Mouse (Mus musculus) heart, embryonic 15.5 days (tissue): Measurements from ENCODE around the gene Atp6v0a4. TPM values are rescaled to one million over a fixed set of nuclear protein-coding genes. Genes with fewer than 3 reads are reported as not detected.

Experiments used
- ATAC-seq: fragments of 200-750 bp; cut with Nextera tagmentation; replicated peaks from 2 replicates; pipeline ENCODE4 v1.8.0; 2017; ENCODE audit warnings: low read depth, moderate TSS enrichment; ENCODE audit not compliant: insufficient number of reproducible peaks, insufficient read depth, low FRiP score
- H3K27ac ChIP-seq: fragments of 300-500 bp; sonication (generic); 2 replicates; pipeline ENCODE4 v1.5.1; 2015; ENCODE audit warnings: mild to moderate bottlenecking, inconsistent platforms
- H3K27me3 ChIP-seq: fragments of 300-500 bp; sonication (generic); 2 replicates; pipeline ENCODE4 v1.6.1; 2015; ENCODE audit warnings: inconsistent platforms
- H3K36me3 ChIP-seq: fragments of 300-500 bp; sonication (generic); 2 replicates; pipeline ENCODE4 v1.6.1; 2015; ENCODE audit warnings: mild to moderate bottlenecking, inconsistent platforms
- H3K4me1 ChIP-seq: fragments of 300-500 bp; sonication (generic); replicated peaks from 2 replicates; pipeline ENCODE4 v1.6.1; 2015; ENCODE audit warnings: inconsistent platforms
- H3K4me2 ChIP-seq: fragments of 300-500 bp; sonication (generic); 2 replicates; pipeline ENCODE4 v1.6.1; 2015; ENCODE audit warnings: inconsistent platforms, mild to moderate bottlenecking, moderate library complexity
- H3K4me3 ChIP-seq: fragments of 300-500 bp; sonication (generic); 2 replicates; pipeline ENCODE4 v1.5.1; 2015; ENCODE audit warnings: mild to moderate bottlenecking, inconsistent platforms
- H3K9ac ChIP-seq: fragments of 300-500 bp; sonication (generic); 2 replicates; pipeline ENCODE4 v1.6.1; 2015; ENCODE audit warnings: mild to moderate bottlenecking, inconsistent platforms
- H3K9me3 ChIP-seq: fragments of 300-500 bp; sonication (generic); replicated peaks from 2 replicates; pipeline ENCODE4 v1.6.1; 2016; ENCODE audit warnings: inconsistent platforms
- WGBS: fragments of 180-500 bp; shearing (Covaris S2); methylation state at CpG from one replicate; pipeline ENCODE4 v1.1.7; 2015; ENCODE audit warnings: mixed read lengths; 5-methylcytosine and 5-hydroxymethylcytosine counted together
- polyA plus RNA-seq: library from polyadenylated mRNA; unstranded; fragments of >200 nt; fragmentation: Nextera tagmentation; extraction: Ambion mirVana; gene quantifications from 2 replicates; pipeline ENCODE4 v1.2.1, GENCODE M21; 2015

Gene Atp6v0a4
- polyA plus RNA-seq, 1 experiment from 2014 or later: 0.69 TPM

DNA sequence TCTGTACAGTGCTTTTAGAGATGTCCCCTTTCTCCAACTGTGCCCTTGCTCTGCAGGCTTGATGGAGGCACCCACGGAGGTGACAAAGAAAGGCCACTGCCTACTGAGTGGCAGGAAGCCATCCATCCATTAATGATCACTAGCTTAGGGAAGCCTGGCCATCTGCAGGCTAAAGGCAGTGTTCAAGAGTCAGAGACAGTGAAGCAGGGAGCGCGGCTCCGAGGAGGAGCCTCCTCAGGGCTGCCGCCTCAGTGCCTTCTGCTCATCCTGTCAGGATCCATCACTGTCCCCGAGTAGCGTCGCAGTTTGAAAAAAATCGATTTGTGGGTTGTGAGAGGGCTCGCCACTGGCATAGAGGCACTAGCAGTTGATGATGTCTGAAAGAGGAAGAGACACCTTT is 24.2 kb upstream of the Atp6v0a4 start:
- no peak overlapping the region for H3K9ac ChIP-seq
- WGBS: 84% methylated on average over 10 of the region's 10 CpGs
- no peak for ATAC-seq
- peaks cover 17% of the 10 kb centered on the region for H3K4me1 ChIP-seq
- H3K27me3 ChIP-seq: no peaks in the 10 kb centered on the region
- no peaks in the 10 kb centered on the region; the same call in 1 of the 2 replicates for H3K36me3 ChIP-seq
- no peak overlapping the region for H3K4me3 ChIP-seq
- H3K27ac ChIP-seq: no peak overlapping the region
- H3K4me2 ChIP-seq: no peak overlapping the region
- no peaks in the 10 kb centered on the region for H3K9me3 ChIP-seq

- no peak overlapping the region for H3K9ac ChIP-seq
- no peaks in the 10 kb centered on the region; the same call in 1 of the 2 replicates for H3K36me3 ChIP-seq
- no peak for ATAC-seq
- H3K27ac ChIP-seq: no peak overlapping the region
- no peak overlapping the region for H3K4me2 ChIP-seq
- no peak overlapping the region for H3K4me3 ChIP-seq
- no peaks in the 10 kb centered on the region for H3K9me3 ChIP-seq
- 87% methylated on average over 5 of the region's 5 CpGs for WGBS
- no peaks in the 10 kb centered on the region for H3K27me3 ChIP-seq
- peaks cover 11% of the 10 kb centered on the region for H3K4me1 ChIP-seq
Measured at GRCm38 (mm10) chr6:38147301-38147700, 22.9 kb upstream of the Atp6v0a4 start.

DNA sequence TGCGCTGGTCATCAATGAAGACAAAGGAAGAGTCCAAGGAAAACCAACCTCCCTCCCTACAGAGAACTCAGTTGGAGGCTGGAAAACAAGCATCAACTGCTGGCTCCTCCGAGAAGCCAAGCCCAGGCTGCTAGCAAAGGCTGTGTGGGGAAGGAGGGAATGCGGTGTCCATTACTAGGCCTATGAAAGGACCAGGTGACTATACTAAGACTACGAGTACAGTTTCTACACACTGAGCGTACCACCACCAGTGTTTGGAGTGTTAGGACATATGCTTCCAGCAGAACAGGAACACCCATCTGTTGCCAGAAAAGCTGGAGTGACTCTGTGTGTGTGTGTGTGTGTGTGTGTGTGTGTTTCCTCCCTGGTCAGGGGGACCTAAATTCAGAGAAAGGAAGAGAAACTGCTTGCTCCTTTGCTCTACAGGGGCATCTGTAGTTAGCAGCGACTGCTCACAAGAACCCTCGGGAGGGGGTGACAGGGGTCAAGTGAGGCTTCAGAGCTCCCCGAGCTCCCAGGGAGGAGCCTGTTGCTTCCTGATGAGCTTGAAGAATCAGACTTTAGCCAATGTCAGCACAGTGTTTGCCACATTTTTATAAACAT is 21.2 kb upstream of the Atp6v0a4 start:
- no peak for ATAC-seq
- WGBS: 65% methylated on average over 8 of the region's 8 CpGs

DNA sequence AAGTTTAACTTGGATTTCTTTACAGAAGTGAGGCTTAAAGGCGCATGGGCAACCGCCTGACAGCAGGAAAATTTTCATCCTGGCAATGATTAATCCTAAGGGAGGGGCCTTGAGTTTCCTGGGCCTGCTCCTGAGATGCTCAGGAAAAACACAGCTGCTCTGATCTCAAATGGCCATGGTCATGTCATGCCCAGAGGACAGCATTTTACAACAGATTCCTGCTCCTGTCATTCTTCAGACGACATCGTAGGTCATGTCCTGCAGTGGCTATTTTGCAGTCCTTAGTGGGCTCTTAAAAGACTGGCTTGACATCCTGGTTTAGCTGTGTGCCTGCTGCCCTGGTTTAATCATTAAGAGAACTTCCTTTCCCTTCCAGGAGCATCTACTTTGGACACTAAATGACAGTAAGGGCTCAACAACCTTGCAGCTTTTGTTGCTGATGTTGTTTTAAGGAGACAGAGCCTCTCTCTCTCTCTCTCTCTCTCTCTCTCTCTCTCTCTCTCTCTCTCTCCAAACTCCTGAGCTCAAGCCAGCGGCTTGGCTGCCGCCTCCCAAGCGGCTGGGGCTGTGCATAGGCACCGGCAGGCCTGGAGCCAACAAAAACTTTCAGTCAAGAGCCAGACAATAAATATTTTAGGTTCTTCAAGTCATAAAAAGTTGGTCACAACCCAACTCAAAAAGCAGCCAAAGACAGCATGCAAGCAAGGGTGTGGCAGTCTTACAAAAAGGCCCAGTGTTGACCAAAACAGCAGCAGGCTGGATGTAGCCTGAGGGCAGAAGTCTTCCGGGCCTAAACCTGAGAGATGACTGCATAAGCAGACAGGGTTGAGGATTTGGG is 20.0 kb upstream of the Atp6v0a4 start:
- Histone ChIP-seq H3K27ac (peak overlapping the region; percentile 56), H3K9ac (no peak overlapping the region), H3K36me3 (no peaks in the 10 kb centered on the region; the same call in 1 of the 2 replicates), H3K4me2 (no peak overlapping the region), H3K9me3 (no peaks in the 10 kb centered on the region), H3K27me3 (no peaks in the 10 kb centered on the region), H3K4me3 (no peak overlapping the region), H3K4me1 (peaks cover 7% of the 10 kb centered on the region)
- peak; percentile 40; the same call in 1 of the 2 replicates for ATAC-seq
- 45% methylated on average over 9 of the region's 9 CpGs for WGBS

More for the DNA sequence above, 21.2 kb upstream of the Atp6v0a4 start:
- H3K27ac ChIP-seq: peak overlapping the region; percentile 56
- peaks cover 7% of the 10 kb centered on the region for H3K4me1 ChIP-seq
- no peaks in the 10 kb centered on the region; the same call in 1 of the 2 replicates for H3K36me3 ChIP-seq
- no peak overlapping the region for H3K4me3 ChIP-seq
- H3K4me2 ChIP-seq: no peak overlapping the region
- no peak overlapping the region for H3K9ac ChIP-seq
- H3K27me3 ChIP-seq: no peaks in the 10 kb centered on the region
- H3K9me3 ChIP-seq: no peaks in the 10 kb centered on the region

DNA sequence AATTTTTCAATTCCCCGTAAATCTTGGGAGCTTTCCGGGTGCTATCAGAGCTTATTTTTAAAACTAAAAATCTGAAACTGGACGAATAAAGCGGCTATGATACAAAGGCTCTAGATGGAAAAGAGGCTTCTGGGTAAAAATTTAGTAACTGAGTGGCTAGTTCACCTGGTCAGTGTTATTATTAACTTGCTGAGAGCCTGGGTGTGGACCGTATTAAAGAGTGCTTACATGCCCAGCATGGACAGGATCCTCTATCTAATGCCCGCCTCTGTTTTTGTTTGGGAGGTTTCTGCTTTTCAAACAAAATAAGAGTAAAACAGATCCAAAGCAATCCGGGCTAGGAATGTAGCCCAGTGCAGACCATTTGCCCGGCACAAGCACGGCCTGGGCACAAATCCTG is 16.0 kb upstream of the Atp6v0a4 start:
- peaks cover 6% of the 10 kb centered on the region for H3K4me1 ChIP-seq
- no peaks in the 10 kb centered on the region for H3K27me3 ChIP-seq
- no peak overlapping the region for H3K4me3 ChIP-seq
- peaks cover 5% of the 10 kb centered on the region; the same call in 1 of the 2 replicates for H3K36me3 ChIP-seq
- no peaks in the 10 kb centered on the region for H3K9me3 ChIP-seq
- H3K9ac ChIP-seq: no peak overlapping the region
- no peak for ATAC-seq
- no peak overlapping the region for H3K4me2 ChIP-seq
- no peak overlapping the region for H3K27ac ChIP-seq
- 90% methylated on average over 9 of the region's 9 CpGs for WGBS

- Histone ChIP-seq H3K4me1 (peaks cover under 1% of the 10 kb centered on the region; the same call in 1 of the 2 replicates), H3K4me3 (no peak overlapping the region), H3K9me3 (no peaks in the 10 kb centered on the region), H3K27ac (no peak overlapping the region), H3K9ac (no peak overlapping the region), H3K36me3 (peaks cover 5% of the 10 kb centered on the region; the same call in 1 of the 2 replicates), H3K27me3 (no peaks in the 10 kb centered on the region), H3K4me2 (no peak overlapping the region)
- 79% methylated on average over 3 of the region's 3 CpGs for WGBS
- no peak for ATAC-seq
Measured at GRCm38 (mm10) chr6:38139086-38139485, 14.7 kb upstream of the Atp6v0a4 start.

GRCm38 (mm10) chr6:38134806-38135559 is 10.6 kb upstream of the Atp6v0a4 start:
- no peak for ATAC-seq
- H3K27ac ChIP-seq: no peak overlapping the region

DNA sequence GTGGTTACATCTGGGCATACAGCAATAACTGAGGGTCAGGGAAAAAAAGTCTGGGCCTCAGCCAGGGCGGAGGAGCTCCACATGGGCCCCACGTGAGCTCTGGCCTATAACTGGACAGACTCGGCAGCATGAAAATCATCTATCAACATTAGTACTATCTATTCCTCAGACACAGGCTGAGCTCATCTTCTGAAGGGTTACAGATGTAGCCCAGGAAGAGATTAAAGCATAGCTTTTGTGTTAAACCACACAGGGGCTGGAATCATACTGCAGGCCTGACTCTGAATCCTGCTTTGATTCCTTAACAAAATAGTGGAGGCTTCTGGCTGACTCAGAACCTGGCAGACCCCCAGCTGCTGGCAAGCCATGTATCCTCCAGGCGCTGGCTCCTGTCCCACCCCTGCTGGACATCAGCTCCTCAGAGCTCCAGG is 7.4 kb upstream of the Atp6v0a4 start:
- Histone ChIP-seq H3K36me3 (peaks cover 5% of the 10 kb centered on the region; the same call in 1 of the 2 replicates), H3K27me3 (no peaks in the 10 kb centered on the region), H3K9ac (no peak overlapping the region), H3K4me3 (no peak overlapping the region), H3K4me2 (no peak overlapping the region), H3K9me3 (no peaks in the 10 kb centered on the region), H3K27ac (peak overlapping the region; percentile 42), H3K4me1 (peaks cover 11% of the 10 kb centered on the region)
- ATAC-seq: 0 out of 2 replicates have a peak, but pooled peaks have one; percentile 33
- 40% methylated on average over 4 of the region's 4 CpGs for WGBS

More at GRCm38 (mm10) chr6:38134806-38135559, 10.6 kb upstream of the Atp6v0a4 start:
- Histone ChIP-seq H3K9me3 (no peaks in the 10 kb centered on the region), H3K4me2 (no peak overlapping the region), H3K36me3 (peaks cover 5% of the 10 kb centered on the region; the same call in 1 of the 2 replicates), H3K27me3 (no peaks in the 10 kb centered on the region), H3K4me3 (no peak overlapping the region), H3K9ac (no peak overlapping the region), H3K4me1 (peaks cover 11% of the 10 kb centered on the region)
- 75% methylated on average over 8 of the region's 8 CpGs for WGBS

- Histone ChIP-seq H3K9me3 (no peaks in the 10 kb centered on the region), H3K4me1 (peaks cover 11% of the 10 kb centered on the region), H3K9ac (no peak overlapping the region), H3K27ac (no peak overlapping the region), H3K4me3 (no peak overlapping the region), H3K36me3 (no peaks in the 10 kb centered on the region), H3K27me3 (no peaks in the 10 kb centered on the region), H3K4me2 (no peak overlapping the region)
- WGBS: 93% methylated on average over 5 of the region's 5 CpGs
- no peak for ATAC-seq
Measured at GRCm38 (mm10) chr6:38129883-38130282, 5.5 kb upstream of the Atp6v0a4 start.

DNA sequence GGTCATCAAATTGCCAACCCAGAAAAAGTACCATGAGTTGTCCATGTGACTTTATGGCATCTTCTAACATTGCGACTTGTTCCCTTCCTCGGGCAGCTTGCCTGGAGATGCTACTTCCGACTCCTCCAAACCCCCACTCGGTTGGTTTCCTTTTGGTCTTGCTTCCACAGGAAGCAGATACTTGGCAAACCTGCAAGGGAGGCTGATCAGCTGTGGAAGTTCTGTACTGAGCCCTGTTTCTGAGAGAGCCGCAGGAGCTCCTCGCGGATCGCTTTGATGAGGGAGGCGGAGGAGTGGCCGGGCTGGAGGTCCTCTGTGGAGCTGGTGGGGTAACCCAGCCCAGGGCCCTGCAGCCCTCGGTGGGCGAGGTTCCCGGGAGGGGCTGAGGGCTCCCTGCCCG is 3.7 kb upstream of the Atp6v0a4 start:
- Histone ChIP-seq H3K9me3 (no peaks in the 10 kb centered on the region), H3K4me2 (no peak overlapping the region), H3K27ac (no peak overlapping the region), H3K4me3 (no peak overlapping the region), H3K36me3 (no peaks in the 10 kb centered on the region), H3K4me1 (peaks cover 18% of the 10 kb centered on the region), H3K9ac (no peak overlapping the region), H3K27me3 (no peaks in the 10 kb centered on the region)
- WGBS: 82% methylated on average over 14 of the region's 14 CpGs
- no peak for ATAC-seq

- H3K9me3 ChIP-seq: no peaks in the 10 kb centered on the region
- no peak overlapping the region for H3K9ac ChIP-seq
- no peak overlapping the region for H3K4me2 ChIP-seq
- H3K27ac ChIP-seq: no peak overlapping the region
- peaks cover 15% of the 10 kb centered on the region for H3K4me1 ChIP-seq
- H3K4me3 ChIP-seq: no peak overlapping the region
- WGBS: 88% methylated on average over 3 of the region's 3 CpGs
- no peaks in the 10 kb centered on the region for H3K27me3 ChIP-seq
- no peaks in the 10 kb centered on the region for H3K36me3 ChIP-seq
- no peak for ATAC-seq
Measured at GRCm38 (mm10) chr6:38125462-38125861, 1.1 kb upstream of the Atp6v0a4 start.
